Mouse (Mus musculus): ENCODE results near the gene Dennd2d.

DNA sequence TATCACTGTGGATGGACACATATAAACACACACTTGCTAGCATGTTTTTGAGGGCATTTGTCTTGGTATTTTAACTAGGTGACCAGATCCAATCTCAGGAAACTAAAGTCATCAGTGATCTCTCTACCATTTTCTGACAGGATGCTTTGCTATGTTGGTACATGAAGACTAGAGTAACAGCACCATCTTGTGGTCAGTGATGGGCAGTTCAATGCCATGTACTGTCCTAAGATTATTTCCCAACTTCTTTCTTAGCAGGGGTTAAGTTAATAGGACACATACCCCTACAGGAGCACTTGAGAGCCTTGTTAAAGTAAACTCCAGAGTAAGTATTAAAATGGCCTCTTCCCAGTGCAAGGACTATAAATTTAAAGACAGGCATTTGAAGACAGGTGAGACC lies 33.6 kb upstream of the Dennd2d start:
- TF ChIP-seq GATA1 (IDR thresholded peaks at IDR 0.05; ENCODE audit: low read length) (no peak), TAL1 (IDR thresholded peaks at IDR 0.05; ENCODE audit: low read length) (no peak)
